In genomic region chr5:112302310-112302709, GRCm38 (mm10) we compare ENCODE assay signal across 19 mouse cellular contexts. TPM values are rescaled to one million over a fixed set of nuclear protein-coding genes. Genes with fewer than 3 reads are reported as not detected.
DNase-seq lines count a peak whose midpoint lies in the region; ATAC-seq and TF ChIP-seq lines count a peak whose summit lies in the region.
"Had no signal": no experiment of that assay in that cellular context is flagged by ENCODE, and none has a peak within 500 bp of the region (broad histone marks: within the 10 kb centered on the region; RNA-seq: fewer than 3 reads in every experiment).

No protein-coding gene starts in this region.

- TF ChIP-seq CTCF in stomach, postnatal 0 days (IDR thresholded peaks at IDR 0.05; ENCODE audit: low read depth): no peak

- H3K9me3 ChIP-seq in lung, embryonic 15.5 days: no peaks in the 10 kb centered on the region
- no peaks in the 10 kb centered on the region for H3K9me3 ChIP-seq in liver, embryonic 13.5 days (replicated peaks)
- no peaks in the 10 kb centered on the region for H3K9me3 ChIP-seq in stomach, postnatal 0 days (ENCODE audit: control insufficient read depth, low read length)
- H3K9me3 ChIP-seq: embryonic facial prominence, embryonic 15.5 days; forebrain, embryonic 12.5 days; limb, embryonic 10.5 days; neural tube, embryonic 13.5 days had no signal

- H3K36me3 ChIP-seq in lung, embryonic 15.5 days: no peaks in the 10 kb centered on the region; the same call in 1 of the 2 replicates
- H3K36me3 ChIP-seq in liver, embryonic 13.5 days: peaks cover 41% of the 10 kb centered on the region
- peaks cover 3% of the 10 kb centered on the region for H3K36me3 ChIP-seq in stomach, postnatal 0 days (ENCODE audit: control insufficient read depth, insufficient read depth, low read length)

- H3K27me3 ChIP-seq in lung, embryonic 15.5 days: no peaks in the 10 kb centered on the region
- H3K27me3 ChIP-seq in liver, embryonic 13.5 days: no peaks in the 10 kb centered on the region
- no peaks in the 10 kb centered on the region for H3K27me3 ChIP-seq in stomach, postnatal 0 days (ENCODE audit: control insufficient read depth, insufficient read depth, low read length)
- H3K27me3 ChIP-seq: embryonic facial prominence, embryonic 15.5 days; forebrain, embryonic 12.5 days; neural tube, embryonic 13.5 days had no signal

- 60% methylated on average over 5 of the region's 5 CpGs for WGBS in lung, embryonic 15.5 days
- WGBS in liver, embryonic 13.5 days (ENCODE audit: insufficient replicate concordance): 67% methylated on average over 5 of the region's 5 CpGs
- 72% methylated on average over 5 of the region's 5 CpGs for WGBS in stomach, postnatal 0 days

- no peak for DNase-seq in lung, postnatal 4 days
- peak; percentile 60 for DNase-seq in liver
- no peak for DNase-seq in liver, embryonic 13.5 days
- peak; percentile 74 for DNase-seq in stomach, postnatal 0 days (ENCODE audit: low spot score)
- DNase-seq in heart, adult 8-10 months (ENCODE audit: low spot score): no peak
- DNase-seq in testis, postnatal 14 days (ENCODE audit: low spot score): no peak
- DNase-seq: cerebellum, adult 8-10 months; gastrocnemius, postnatal 10 days; lung, postnatal 10 days; right cerebral cortex, postnatal 14 days; thymus, adult 18-20 months had no signal

- TF ChIP-seq EP300 in stomach, postnatal 0 days (optimal IDR thresholded peaks at IDR 0.05): no peak

- H3K9ac ChIP-seq in lung, embryonic 15.5 days: no peak overlapping the region
- no peak overlapping the region for H3K9ac ChIP-seq in liver, embryonic 13.5 days
- H3K9ac ChIP-seq in stomach, postnatal 0 days (ENCODE audit: low read length): no peak overlapping the region
- H3K9ac ChIP-seq: embryonic facial prominence, embryonic 15.5 days; forebrain, embryonic 12.5 days; neural tube, embryonic 13.5 days had no signal

- no peak for ATAC-seq in lung, embryonic 15.5 days (ENCODE audit: borderline replicate concordance, extremely low read depth, low FRiP score, low TSS enrichment)
- ATAC-seq in liver, embryonic 13.5 days (ENCODE audit: low read depth): peak; percentile 84
- peak; percentile 88 for ATAC-seq in stomach, postnatal 0 days (ENCODE audit: low FRiP score, low TSS enrichment)

- no peak overlapping the region for H3K4me2 ChIP-seq in lung, embryonic 15.5 days
- H3K4me2 ChIP-seq in liver, embryonic 13.5 days: no peak overlapping the region
- H3K4me2 ChIP-seq in stomach, postnatal 0 days (replicated peaks; ENCODE audit: low read depth): no peak overlapping the region
- H3K4me2 ChIP-seq: embryonic facial prominence, embryonic 15.5 days; forebrain, embryonic 12.5 days; midbrain, embryonic 11.5 days; neural tube, embryonic 13.5 days had no signal

- H3K27ac ChIP-seq in lung, embryonic 15.5 days: peak overlapping the region; percentile 12; the same call in 1 of the 2 replicates
- H3K27ac ChIP-seq in liver, embryonic 13.5 days: peak overlapping the region; percentile 76
- H3K27ac ChIP-seq in stomach, postnatal 0 days (replicated peaks): no peak overlapping the region; the same call in 1 of the 2 replicates
- H3K27ac ChIP-seq: embryonic facial prominence, embryonic 15.5 days; forebrain, embryonic 12.5 days; kidney, postnatal 0 days; limb, embryonic 10.5 days; neural tube, embryonic 13.5 days had no signal

- peaks cover 24% of the 10 kb centered on the region; the same call in 1 of the 2 replicates for H3K4me1 ChIP-seq in lung, embryonic 15.5 days
- peaks cover 56% of the 10 kb centered on the region for H3K4me1 ChIP-seq in liver, embryonic 13.5 days (replicated peaks)
- no peaks in the 10 kb centered on the region for H3K4me1 ChIP-seq in stomach, postnatal 0 days (replicated peaks; ENCODE audit: control insufficient read depth, insufficient read depth)
- H3K4me1 ChIP-seq: forebrain, embryonic 12.5 days had no signal

- no peak overlapping the region for H3K4me3 ChIP-seq in lung, embryonic 15.5 days
- no peak overlapping the region for H3K4me3 ChIP-seq in liver, embryonic 13.5 days (replicated peaks)
- no peak overlapping the region for H3K4me3 ChIP-seq in stomach, postnatal 0 days (ENCODE audit: low read depth, low read length)
- H3K4me3 ChIP-seq: embryonic facial prominence, embryonic 15.5 days; forebrain, embryonic 12.5 days; limb, embryonic 10.5 days; neural tube, embryonic 13.5 days had no signal

RNA-seq across cellular contexts. Expression of gene Tfip11, which starts 23.8 kb away (rescaled TPM):
- polyA plus RNA-seq in lung, embryonic 15.5 days (2015; fragmentation: Nextera tagmentation; extraction: Ambion mirVana): 30.1 and 30.4 TPM in 2 replicates
- polyA plus RNA-seq in liver, embryonic 13.5 days (2015; fragmentation: Nextera tagmentation; extraction: Ambion mirVana): 14.1 and 15.7 TPM in 2 replicates
- polyA plus RNA-seq in stomach, postnatal 0 days (2015; fragmentation: Nextera tagmentation; extraction: Ambion mirVana): 12.4 and 12.9 TPM in 2 replicates
- 10 to 100 TPM; 17.0 to 19.1 (median 18.4) TPM for total RNA-seq in heart, adult 8-10 months (2022)

RNA-seq across cellular contexts. Expression of gene Tpst2, which starts 25.8 kb away (rescaled TPM):
- polyA plus RNA-seq in lung, embryonic 15.5 days (2015; fragmentation: Nextera tagmentation; extraction: Ambion mirVana): 55.8 and 61.0 TPM in 2 replicates
- 35.4 and 36.0 TPM in 2 replicates for polyA plus RNA-seq in liver, embryonic 13.5 days (2015; fragmentation: Nextera tagmentation; extraction: Ambion mirVana)
- polyA plus RNA-seq in stomach, postnatal 0 days (2015; fragmentation: Nextera tagmentation; extraction: Ambion mirVana): 29.2 and 30.2 TPM in 2 replicates
- total RNA-seq in heart, adult 8-10 months (2022): 10 to 100 TPM; 32.2 to 47.1 (median 37.1) TPM

RNA-seq across cellular contexts. Expression of gene Srrd, which starts 40.5 kb away (rescaled TPM):
- polyA plus RNA-seq in lung, embryonic 15.5 days (2015; fragmentation: Nextera tagmentation; extraction: Ambion mirVana): 45.7 and 47.2 TPM in 2 replicates
- 15.8 and 20.2 TPM in 2 replicates for polyA plus RNA-seq in liver, embryonic 13.5 days (2015; fragmentation: Nextera tagmentation; extraction: Ambion mirVana)
- 19.3 and 20.9 TPM in 2 replicates for polyA plus RNA-seq in stomach, postnatal 0 days (2015; fragmentation: Nextera tagmentation; extraction: Ambion mirVana)
- 1 to 10 TPM; 7.8 to 9.4 (median 8.3) TPM for total RNA-seq in heart, adult 8-10 months (2022)

RNA-seq across cellular contexts. Expression of gene Hps4, which starts 40.6 kb away (rescaled TPM):
- 26.3 and 31.1 TPM in 2 replicates for polyA plus RNA-seq in lung, embryonic 15.5 days (2015; fragmentation: Nextera tagmentation; extraction: Ambion mirVana)
- polyA plus RNA-seq in liver, embryonic 13.5 days (2015; fragmentation: Nextera tagmentation; extraction: Ambion mirVana): 12.1 and 13.4 TPM in 2 replicates
- 15.2 and 15.3 TPM in 2 replicates for polyA plus RNA-seq in stomach, postnatal 0 days (2015; fragmentation: Nextera tagmentation; extraction: Ambion mirVana)
- total RNA-seq in heart, adult 8-10 months (2022): 10 to 100 TPM in 2 of 4 experiments, 1 to 10 TPM in 2; 8.5 to 12.6 (median 10.2) TPM

RNA-seq across cellular contexts. Expression of gene Crybb1, which starts 46.7 kb away (rescaled TPM):
- 3.2 and 4.5 TPM in 2 replicates for polyA plus RNA-seq in lung, embryonic 15.5 days (2015; fragmentation: Nextera tagmentation; extraction: Ambion mirVana)
- polyA plus RNA-seq in liver, embryonic 13.5 days (2015; fragmentation: Nextera tagmentation; extraction: Ambion mirVana): 0.23 and 0.30 TPM in 2 replicates
- polyA plus RNA-seq in stomach, postnatal 0 days (2015; fragmentation: Nextera tagmentation; extraction: Ambion mirVana): 1.7 and 2.0 TPM in 2 replicates
- 1 to 10 TPM; 2.0 to 3.4 (median 2.7) TPM for total RNA-seq in heart, adult 8-10 months (2022)
- total RNA-seq: ES-E14 had no signal
- polyA plus RNA-seq: limb, embryonic 10.5 days had no signal

Comparison
In these comparisons a context has a peak if more than half of its experiments do, and no peak if none do; other contexts are left out.
1. DNase-seq: peak in liver (single experiment) and stomach, postnatal 0 days (single experiment); none in lung, postnatal 4 days (0 of 2), liver, embryonic 13.5 days (single experiment), heart, adult 8-10 months (single experiment) and testis, postnatal 14 days (single experiment).